Mouse (Mus musculus) limb, embryonic 13.5 days (tissue): ENCODE data around the gene Nmur1. TPM values are rescaled to one million over a fixed set of nuclear protein-coding genes. Genes with fewer than 3 reads are reported as not detected.

Experiments
- ATAC-seq: fragments of 200-750 bp; cut with Nextera tagmentation; 2 replicates; pipeline ENCODE4 v1.8.0; 2017; ENCODE audit warnings: low read depth, moderate number of reproducible peaks, moderate TSS enrichment; ENCODE audit not compliant: low FRiP score
- H3K27ac ChIP-seq: fragments of 300-500 bp; sonication (generic); 2 replicates; pipeline ENCODE4 v1.5.1; 2015; ENCODE audit warnings: inconsistent platforms, mild to moderate bottlenecking, moderate library complexity
- H3K27me3 ChIP-seq: fragments of 300-500 bp; sonication (generic); 2 replicates; pipeline ENCODE4 v1.6.1; 2015; ENCODE audit warnings: mild to moderate bottlenecking, inconsistent platforms
- H3K36me3 ChIP-seq: fragments of 300-500 bp; sonication (generic); 2 replicates; pipeline ENCODE4 v1.6.1; 2015; ENCODE audit warnings: inconsistent platforms, mild to moderate bottlenecking, moderate library complexity
- H3K4me1 ChIP-seq: fragments of 300-500 bp; sonication (generic); 2 replicates; pipeline ENCODE4 v1.6.1; 2015; ENCODE audit warnings: inconsistent platforms
- H3K4me2 ChIP-seq: fragments of 300-500 bp; sonication (generic); replicated peaks from 2 replicates; pipeline ENCODE4 v1.6.1; 2015; ENCODE audit warnings: inconsistent platforms, mild to moderate bottlenecking, moderate library complexity
- H3K4me3 ChIP-seq: fragments of 300-500 bp; sonication (generic); 2 replicates; pipeline ENCODE4 v1.5.1; 2015; ENCODE audit warnings: moderate library complexity, mild to moderate bottlenecking, inconsistent platforms
- H3K9ac ChIP-seq: fragments of 300-500 bp; sonication (generic); 2 replicates; pipeline ENCODE4 v1.6.1; 2015; ENCODE audit warnings: mild to moderate bottlenecking, inconsistent platforms
- H3K9me3 ChIP-seq: fragments of 300-500 bp; sonication (generic); 2 replicates; pipeline ENCODE4 v1.6.1; 2016; ENCODE audit warnings: inconsistent platforms
- WGBS: fragments of 180-500 bp; shearing (Covaris S2); methylation state at CpG from one replicate; pipeline ENCODE4 v1.1.7; 2015; 5-methylcytosine and 5-hydroxymethylcytosine counted together
- polyA plus RNA-seq: library from polyadenylated mRNA; unstranded; fragments of >200 nt; fragmentation: Nextera tagmentation; extraction: Ambion mirVana; gene quantifications from 2 replicates; pipeline ENCODE4 v1.2.1, GENCODE M21; 2015

The Nmur1 gene
- polyA plus RNA-seq, 1 experiment from 2014 or later, result not detected

DNA sequence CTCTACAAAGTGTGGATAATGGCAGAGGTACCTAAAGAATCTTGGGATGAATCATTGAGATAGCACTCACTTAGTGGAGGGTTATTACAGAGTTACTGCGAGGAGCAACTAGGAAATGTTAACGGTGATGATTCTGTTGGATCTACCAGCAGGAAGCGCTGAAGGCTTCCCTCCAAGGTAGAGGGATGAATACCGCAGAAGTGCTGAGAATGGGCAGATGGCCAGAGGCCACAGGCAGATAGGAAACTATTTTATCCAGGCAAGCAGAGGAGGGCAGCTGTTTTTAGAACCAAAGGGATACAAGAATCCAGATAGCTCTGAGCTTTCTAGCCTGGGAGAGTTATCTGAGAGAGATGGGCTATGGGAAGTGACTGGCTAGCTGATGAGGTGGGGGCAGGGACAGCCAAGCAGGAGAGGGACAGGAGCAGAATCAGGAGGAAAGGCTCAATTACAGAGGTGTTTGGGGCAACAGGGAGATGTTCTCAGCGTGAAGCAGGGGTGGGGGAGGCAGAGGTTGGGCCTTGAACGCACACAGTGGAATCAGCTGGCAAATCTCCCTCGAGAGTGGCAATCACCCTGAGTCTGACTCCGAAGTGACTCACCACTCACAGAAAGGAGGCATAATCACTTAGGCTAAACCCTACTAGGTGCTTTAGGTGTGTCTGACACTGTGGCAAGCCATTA, 13.6 kb upstream of the Nmur1 start:
- H3K36me3 ChIP-seq, result no peaks in the 10 kb centered on the region
- no peak overlapping the region for H3K4me2 ChIP-seq
- peak overlapping the region; percentile 51 for H3K9ac ChIP-seq
- H3K9me3 ChIP-seq, result no peaks in the 10 kb centered on the region
- H3K27ac ChIP-seq, result no peak overlapping the region
- H3K4me1 ChIP-seq, result peaks cover 51% of the 10 kb centered on the region
- no peak overlapping the region for H3K4me3 ChIP-seq
- no peak for ATAC-seq
- no peaks in the 10 kb centered on the region for H3K27me3 ChIP-seq
- WGBS, result 30% methylated on average over 8 of the region's 8 CpGs

DNA sequence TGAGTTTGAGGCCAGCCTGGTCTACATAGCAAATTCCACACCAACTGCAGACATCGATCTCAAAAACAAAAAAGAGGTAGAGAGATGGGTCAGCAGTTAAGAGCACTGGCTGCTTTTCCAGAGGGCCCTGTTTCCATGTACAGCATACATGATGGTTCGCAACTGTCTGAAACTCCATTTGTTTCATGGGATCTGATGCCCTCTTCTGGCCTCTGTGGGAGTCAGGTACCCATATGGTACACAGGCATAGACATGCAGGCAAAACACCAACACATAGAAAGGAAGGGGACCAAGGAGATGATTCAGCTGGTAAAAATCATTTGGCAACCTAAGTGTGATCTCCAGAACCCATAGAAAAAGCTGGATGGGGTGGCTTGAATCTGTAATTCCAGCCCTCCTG, 12.5 kb upstream of the Nmur1 start:
- no peaks in the 10 kb centered on the region for H3K9me3 ChIP-seq
- H3K36me3 ChIP-seq, result no peaks in the 10 kb centered on the region
- H3K27ac ChIP-seq, result no peak overlapping the region
- peaks cover 50% of the 10 kb centered on the region for H3K4me1 ChIP-seq
- H3K27me3 ChIP-seq, result no peaks in the 10 kb centered on the region
- ATAC-seq, result no peak
- no peak overlapping the region for H3K4me2 ChIP-seq
- H3K4me3 ChIP-seq, result no peak overlapping the region
- H3K9ac ChIP-seq, result no peak overlapping the region
- 73% methylated on average over 2 of the region's 2 CpGs for WGBS

DNA sequence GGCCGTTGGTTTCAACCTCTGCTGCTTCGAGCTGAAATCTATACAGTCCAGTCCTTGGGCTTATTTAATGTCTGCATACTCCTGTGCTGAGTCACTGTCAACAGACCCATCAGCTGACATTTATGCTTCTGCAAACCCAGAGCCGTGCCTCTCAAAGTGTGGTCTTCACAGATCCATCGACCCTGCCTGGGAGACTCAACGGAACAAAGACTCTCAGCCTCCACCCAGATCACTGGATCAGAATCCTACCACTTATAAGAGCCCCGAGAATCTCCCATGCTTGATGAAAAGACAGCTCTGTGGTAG, 11.9 kb upstream of the Nmur1 start:
- WGBS, result 78% methylated on average over 6 of the region's 6 CpGs
- Histone ChIP-seq H3K36me3 (no peaks in the 10 kb centered on the region), H3K9me3 (no peaks in the 10 kb centered on the region), H3K4me1 (peaks cover 50% of the 10 kb centered on the region), H3K9ac (no peak overlapping the region), H3K27me3 (no peaks in the 10 kb centered on the region), H3K4me2 (no peak overlapping the region), H3K4me3 (no peak overlapping the region), H3K27ac (0 out of 2 replicates have a peak overlapping the region, but pooled peaks have one; percentile 6)
- no peak for ATAC-seq

DNA sequence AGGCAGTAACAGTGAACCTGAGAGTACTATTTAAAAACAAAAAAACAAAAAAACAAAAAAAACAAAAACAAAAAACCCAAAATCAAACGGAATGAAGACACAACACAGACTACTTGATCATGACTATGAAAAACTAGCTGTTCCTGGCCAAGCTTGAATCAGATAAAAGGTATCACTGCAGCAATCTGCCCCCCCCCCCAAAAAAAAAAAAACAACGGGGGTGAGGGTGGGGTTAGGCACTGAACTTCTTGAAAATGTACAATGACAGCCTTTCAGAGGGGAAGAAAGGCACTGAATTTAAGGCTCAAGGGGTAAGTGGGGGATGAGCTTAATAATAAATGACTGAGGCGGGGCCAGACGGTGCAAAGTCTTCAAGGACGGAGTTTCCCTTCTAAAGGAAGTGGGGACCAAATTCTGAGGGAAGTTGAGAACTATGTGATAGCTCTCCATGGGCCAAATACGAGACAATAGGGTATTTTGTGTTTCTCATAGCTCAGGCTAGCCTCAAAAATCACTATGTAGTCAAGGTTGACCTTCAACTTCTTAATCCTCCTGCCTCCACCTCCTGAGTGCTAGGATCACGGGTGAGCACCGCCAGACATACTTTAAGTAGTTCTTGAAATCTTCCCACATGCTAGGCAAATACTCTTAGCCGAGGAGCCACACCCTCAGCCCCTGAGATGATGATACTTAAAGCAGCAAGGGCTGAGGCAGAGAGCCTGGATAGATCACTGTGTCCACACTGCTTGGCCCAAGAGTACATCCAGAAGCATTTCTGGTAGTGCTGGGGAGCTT, 11.4 kb upstream of the Nmur1 start:
- no peaks in the 10 kb centered on the region for H3K9me3 ChIP-seq
- no peaks in the 10 kb centered on the region for H3K36me3 ChIP-seq
- no peaks in the 10 kb centered on the region for H3K27me3 ChIP-seq
- 0 out of 2 replicates have a peak overlapping the region, but pooled peaks have one; percentile 6 for H3K27ac ChIP-seq
- ATAC-seq, result no peak
- no peak overlapping the region for H3K4me3 ChIP-seq
- no peak overlapping the region for H3K9ac ChIP-seq
- peaks cover 47% of the 10 kb centered on the region for H3K4me1 ChIP-seq
- 61% methylated on average over 9 of the region's 9 CpGs for WGBS
- H3K4me2 ChIP-seq, result no peak overlapping the region

DNA sequence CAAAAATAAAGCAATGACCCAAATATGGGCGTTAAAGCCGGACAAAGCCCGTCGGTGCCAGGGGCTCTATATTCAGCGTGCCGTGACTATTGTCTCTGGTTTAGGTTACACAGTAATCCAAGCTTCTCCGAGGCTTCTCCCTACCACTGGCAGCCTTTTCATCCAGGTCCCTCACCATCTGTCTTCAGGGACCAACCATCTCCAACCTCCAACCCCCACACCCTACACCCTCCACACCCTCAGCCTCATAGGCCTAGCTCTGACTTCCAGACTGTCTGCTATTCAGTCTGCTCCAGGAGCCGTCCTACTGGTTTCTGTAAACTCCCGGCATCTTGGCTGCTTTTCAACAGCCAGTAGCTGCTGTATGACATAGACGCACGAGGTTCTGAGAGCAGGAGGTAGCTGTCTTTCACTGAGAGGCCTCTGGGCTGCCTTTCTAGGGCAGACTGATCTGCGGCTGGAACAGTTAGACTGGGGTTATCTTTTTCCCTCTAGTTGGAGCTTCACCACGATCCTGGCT, 9.3 kb upstream of the Nmur1 start:
- H3K27me3 ChIP-seq, result no peaks in the 10 kb centered on the region
- H3K4me2 ChIP-seq, result peak overlapping the region; percentile 88
- peak overlapping the region; percentile 59; the same call in 1 of the 2 replicates for H3K4me3 ChIP-seq
- H3K4me1 ChIP-seq, result peaks cover 43% of the 10 kb centered on the region
- no peaks in the 10 kb centered on the region for H3K9me3 ChIP-seq
- 0 out of 2 replicates have a peak overlapping the region, but pooled peaks have one; percentile 76 for H3K9ac ChIP-seq
- H3K36me3 ChIP-seq, result no peaks in the 10 kb centered on the region
- 39% methylated on average over 13 of the region's 13 CpGs for WGBS
- H3K27ac ChIP-seq, result peak overlapping the region; percentile 98
- ATAC-seq, result peak; percentile 56

DNA sequence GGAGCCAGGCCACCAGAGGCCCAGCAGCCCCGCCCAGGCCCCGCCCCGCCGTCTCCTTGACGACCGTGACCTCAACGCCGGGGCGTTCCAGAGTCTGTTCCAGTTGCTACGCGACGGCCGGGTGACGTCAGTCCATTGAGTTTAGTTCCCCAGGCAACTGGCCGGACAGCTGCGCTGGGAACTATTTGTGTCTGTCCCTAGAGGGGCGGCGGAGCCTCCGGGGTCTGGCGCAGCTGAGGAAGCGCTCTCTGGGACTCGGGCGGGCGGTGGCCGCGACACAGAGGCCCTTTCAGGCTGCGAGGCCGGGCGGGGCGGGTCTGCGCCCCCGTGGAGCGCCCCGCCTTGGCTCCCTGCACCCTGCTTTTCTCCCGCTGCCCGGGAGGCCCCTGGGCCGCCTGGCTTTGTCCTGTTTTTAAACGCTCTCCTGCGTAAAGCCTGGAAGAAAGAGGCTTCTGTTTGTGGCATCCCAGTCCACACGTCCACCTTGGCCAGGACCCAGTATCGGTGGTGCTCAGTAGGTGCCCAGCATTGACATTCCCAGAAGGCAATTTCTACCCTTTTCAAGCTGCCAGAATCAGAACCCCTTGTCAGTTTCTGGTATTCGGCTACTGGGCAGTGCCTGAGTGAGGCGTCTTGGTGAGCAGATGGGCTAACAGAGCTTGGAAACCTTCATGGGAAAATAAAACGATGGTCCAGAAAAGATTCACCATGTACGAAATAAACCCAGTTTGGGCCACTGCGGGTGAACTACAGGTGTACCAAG, 8.6 kb upstream of the Nmur1 start:
- Histone ChIP-seq H3K27me3 (no peaks in the 10 kb centered on the region), H3K36me3 (no peaks in the 10 kb centered on the region), H3K4me2 (peak overlapping the region; percentile 88), H3K4me3 (peak overlapping the region; percentile 59), H3K9ac (peak overlapping the region; percentile 76), H3K27ac (peak overlapping the region; percentile 98), H3K9me3 (no peaks in the 10 kb centered on the region), H3K4me1 (peaks cover 36% of the 10 kb centered on the region)
- peak; percentile 92 for ATAC-seq
- WGBS, result 4% methylated on average over 46 of the region's 46 CpGs

DNA sequence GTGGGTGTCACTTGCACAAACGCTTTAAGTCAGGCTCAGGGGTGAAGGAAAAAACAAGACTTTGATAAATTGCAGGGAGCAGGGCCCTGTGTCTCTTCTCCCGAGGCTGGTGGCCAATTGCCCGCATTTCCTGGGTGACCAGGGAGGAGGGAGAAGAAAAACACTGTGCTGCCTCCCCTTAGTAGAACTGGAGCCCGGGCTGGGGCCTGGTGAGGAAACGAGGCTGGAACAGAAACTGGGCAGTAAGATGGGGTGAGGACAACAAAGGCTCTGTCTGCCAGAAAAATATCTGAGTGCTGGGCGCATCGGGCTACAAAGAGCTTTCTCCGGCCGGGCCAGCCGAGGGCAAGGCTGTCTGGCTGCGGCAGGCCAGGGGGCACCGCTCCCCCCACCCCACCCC, 8.0 kb upstream of the Nmur1 start:
- H3K27ac ChIP-seq, result peak overlapping the region; percentile 98
- ATAC-seq, result peak; percentile 66
- WGBS, result 0% methylated on average over 12 of the region's 12 CpGs
- H3K9me3 ChIP-seq, result no peaks in the 10 kb centered on the region
- peak overlapping the region; percentile 76 for H3K9ac ChIP-seq
- H3K4me3 ChIP-seq, result peak overlapping the region; percentile 59
- no peaks in the 10 kb centered on the region for H3K36me3 ChIP-seq
- H3K4me2 ChIP-seq, result peak overlapping the region; percentile 88
- H3K27me3 ChIP-seq, result no peaks in the 10 kb centered on the region
- H3K4me1 ChIP-seq, result peaks cover 32% of the 10 kb centered on the region

DNA sequence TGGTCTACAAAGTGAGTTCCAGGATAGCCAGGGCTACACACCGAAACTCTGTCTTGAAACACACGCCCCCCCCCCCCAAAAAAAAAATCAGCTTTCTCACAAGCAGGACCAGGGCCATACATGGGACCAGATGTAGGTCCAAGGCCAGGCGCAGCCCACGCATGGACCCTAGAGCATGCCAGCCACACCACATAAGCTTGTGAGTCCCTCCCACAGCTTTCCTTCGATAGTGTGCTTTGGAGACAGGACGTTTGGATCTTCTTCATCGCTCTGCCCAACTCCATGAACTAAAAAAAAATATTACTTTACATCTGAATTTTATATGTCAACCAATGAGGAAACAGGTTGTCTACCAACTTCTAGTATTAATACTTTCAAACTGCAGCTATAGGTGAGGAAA, 7.3 kb upstream of the Nmur1 start:
- H3K4me2 ChIP-seq, result peak overlapping the region; percentile 88; the same call in 1 of the 2 replicates
- WGBS, result 77% methylated on average over 7 of the region's 7 CpGs
- H3K27ac ChIP-seq, result peak overlapping the region; percentile 98
- H3K27me3 ChIP-seq, result no peaks in the 10 kb centered on the region
- H3K9me3 ChIP-seq, result no peaks in the 10 kb centered on the region
- H3K4me1 ChIP-seq, result peaks cover 32% of the 10 kb centered on the region
- no peak overlapping the region for H3K4me3 ChIP-seq
- H3K9ac ChIP-seq, result peak overlapping the region; percentile 76; the same call in 1 of the 2 replicates
- no peaks in the 10 kb centered on the region for H3K36me3 ChIP-seq
- no peak for ATAC-seq

DNA sequence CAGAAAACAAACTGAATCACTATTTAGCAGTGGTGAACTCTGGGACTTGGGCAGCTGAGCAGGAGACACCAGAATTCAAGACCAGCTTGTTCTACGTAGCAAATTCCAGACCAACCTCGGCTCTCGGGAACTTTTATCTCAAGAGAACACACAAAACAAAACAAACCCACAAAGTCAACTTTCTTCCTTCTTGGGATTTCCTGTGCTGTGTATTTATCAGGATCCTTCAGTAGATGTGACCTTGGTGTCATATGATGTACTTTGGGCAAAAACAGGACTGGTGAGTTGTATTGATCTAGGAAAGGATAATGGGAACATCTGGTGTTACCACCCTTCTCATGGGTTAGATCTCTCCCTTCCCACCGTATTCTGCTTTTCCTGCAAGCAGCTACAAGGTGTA, 6.8 kb upstream of the Nmur1 start:
- H3K36me3 ChIP-seq, result no peaks in the 10 kb centered on the region
- H3K4me1 ChIP-seq, result peaks cover 29% of the 10 kb centered on the region
- no peaks in the 10 kb centered on the region for H3K9me3 ChIP-seq
- no peak overlapping the region for H3K4me2 ChIP-seq
- no peak overlapping the region for H3K4me3 ChIP-seq
- WGBS, result 84% methylated on average over 4 of the region's 4 CpGs
- no peaks in the 10 kb centered on the region for H3K27me3 ChIP-seq
- H3K27ac ChIP-seq, result no peak overlapping the region; the same call in 1 of the 2 replicates
- ATAC-seq, result no peak
- H3K9ac ChIP-seq, result no peak overlapping the region

DNA sequence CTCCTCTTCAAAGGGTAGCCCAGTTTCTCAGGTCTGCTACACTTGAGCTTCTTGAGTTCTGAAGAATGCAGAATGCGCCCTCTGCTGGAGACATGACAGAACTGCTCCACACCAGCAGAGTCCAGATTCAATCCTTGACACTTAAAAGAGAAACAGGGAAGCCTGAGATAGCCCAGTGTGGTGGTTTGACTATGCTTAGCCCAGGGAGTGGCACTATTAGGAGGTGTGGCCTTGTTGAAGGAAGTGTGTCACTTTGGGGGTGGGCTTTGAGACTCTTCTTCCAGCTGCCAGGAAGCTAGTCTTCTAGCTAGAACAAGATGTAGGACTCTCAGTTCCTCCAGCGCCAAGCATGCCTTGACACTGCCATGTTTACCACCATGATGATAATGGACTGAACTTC, 4.0 kb upstream of the Nmur1 start:
- Histone ChIP-seq H3K9ac (no peak overlapping the region), H3K9me3 (no peaks in the 10 kb centered on the region), H3K36me3 (no peaks in the 10 kb centered on the region), H3K4me1 (peaks cover 20% of the 10 kb centered on the region), H3K4me2 (no peak overlapping the region), H3K4me3 (no peak overlapping the region), H3K27me3 (no peaks in the 10 kb centered on the region), H3K27ac (no peak overlapping the region)
- no peak for ATAC-seq
- 47% methylated on average over 2 of the region's 2 CpGs for WGBS

DNA sequence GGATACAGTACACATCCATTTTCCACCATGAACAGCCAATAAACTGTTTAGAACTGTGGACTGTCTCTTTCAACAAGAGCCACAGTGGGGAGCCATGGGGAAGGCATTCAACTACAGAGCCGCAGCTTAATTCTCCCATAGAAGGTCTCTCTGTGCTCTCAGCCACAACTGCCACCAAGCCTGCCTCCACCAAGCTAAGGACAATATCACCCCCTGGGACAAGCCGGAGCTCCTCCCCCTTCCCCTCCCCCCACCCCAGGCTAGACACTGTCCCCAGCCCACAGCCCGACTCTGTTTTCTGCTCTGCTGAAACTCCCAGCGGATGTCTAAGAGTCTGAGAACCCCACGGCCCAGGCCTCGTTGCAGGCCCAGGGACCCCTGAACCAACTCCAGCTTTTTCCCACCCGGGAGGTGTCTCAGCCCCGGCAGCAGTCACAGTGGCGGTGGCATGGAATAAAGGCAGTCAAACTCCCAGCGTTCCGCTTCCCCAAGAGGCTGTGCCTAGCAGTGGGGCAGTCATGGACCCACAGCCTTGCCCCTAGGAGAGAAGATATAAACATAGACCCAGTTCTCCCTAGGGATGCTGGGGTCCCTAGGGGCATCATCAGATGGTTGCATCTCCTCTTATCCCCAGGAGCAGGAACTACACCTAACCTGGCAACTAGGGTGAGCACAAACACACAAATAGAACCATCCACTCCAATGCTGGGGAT, 1.0 kb downstream of the Nmur1 start:
- Histone ChIP-seq H3K4me3 (no peak overlapping the region), H3K9me3 (no peaks in the 10 kb centered on the region), H3K4me1 (peaks cover 26% of the 10 kb centered on the region), H3K4me2 (no peak overlapping the region), H3K9ac (0 out of 2 replicates have a peak overlapping the region, but pooled peaks have one; percentile 39), H3K36me3 (no peaks in the 10 kb centered on the region), H3K27ac (0 out of 2 replicates have a peak overlapping the region, but pooled peaks have one; percentile 22), H3K27me3 (no peaks in the 10 kb centered on the region)
- 30% methylated on average over 11 of the region's 11 CpGs for WGBS
- no peak for ATAC-seq
